Mouse (Mus musculus) embryonic facial prominence, embryonic 10.5 days (tissue): ENCODE data around the gene Fer. TPM values are rescaled to one million over a fixed set of nuclear protein-coding genes. Genes with fewer than 3 reads are reported as not detected.

Experiments
- DNase-seq: peaks from one replicate; pipeline ENCODE4 v3.0.0-alpha.2; 2017; ENCODE audit warnings: low spot score
- H3K27ac ChIP-seq: fragments of 300-500 bp; sonication (generic); replicated peaks from 2 replicates; pipeline ENCODE4 v1.5.1; 2016; ENCODE audit warnings: mild to moderate bottlenecking
- H3K27me3 ChIP-seq: fragments of 300-500 bp; sonication (generic); replicated peaks from 2 replicates; pipeline ENCODE4 v1.6.1; 2016; ENCODE audit warnings: low read depth, mild to moderate bottlenecking; ENCODE audit not compliant: poor library complexity, severe bottlenecking
- H3K36me3 ChIP-seq: fragments of 300-500 bp; sonication (generic); replicated peaks from 2 replicates; pipeline ENCODE4 v1.6.1; 2016; ENCODE audit warnings: mild to moderate bottlenecking, moderate library complexity
- H3K4me1 ChIP-seq: fragments of 300-500 bp; sonication (generic); 2 replicates; pipeline ENCODE4 v1.6.1; 2016
- H3K4me3 ChIP-seq: fragments of 300-500 bp; sonication (generic); 2 replicates; pipeline ENCODE4 v1.5.1; 2016; ENCODE audit warnings: mild to moderate bottlenecking, moderate library complexity
- H3K9me3 ChIP-seq: fragments of 300-500 bp; sonication (generic); 2 replicates; pipeline ENCODE4 v1.6.1; 2016; ENCODE audit warnings: mild to moderate bottlenecking
- WGBS: fragments of 180-500 bp; shearing (Covaris S2); methylation state at CpG from one replicate; pipeline ENCODE4 v1.1.7; 2016; 5-methylcytosine and 5-hydroxymethylcytosine counted together
- polyA plus RNA-seq: library from polyadenylated mRNA; unstranded; fragments of >200 nt; fragmentation: Nextera tagmentation; extraction: Ambion mirVana; gene quantifications from 2 replicates; pipeline ENCODE4 v1.2.1, GENCODE M21; 2016

The Fer gene
- polyA plus RNA-seq, 1 experiment from 2014 or later: 29.2 TPM

- Histone ChIP-seq H3K4me1 (no peaks in the 10 kb centered on the region), H3K9me3 (no peaks in the 10 kb centered on the region), H3K27me3 (no peaks in the 10 kb centered on the region), H3K27ac (no peak overlapping the region), H3K4me3 (no peak overlapping the region), H3K36me3 (no peaks in the 10 kb centered on the region)
- 90% methylated on average over 1 of the region's 1 CpGs for WGBS
- no peak for DNase-seq
Observed at GRCm38 (mm10) chr17:63995921-63996320, 133.1 kb downstream of the Fer start.

- DNase-seq: no peak
- no peaks in the 10 kb centered on the region for H3K27me3 ChIP-seq
- WGBS: 84% methylated on average over 6 of the region's 6 CpGs
- H3K4me1 ChIP-seq: no peaks in the 10 kb centered on the region
- no peaks in the 10 kb centered on the region for H3K9me3 ChIP-seq
- H3K27ac ChIP-seq: no peak overlapping the region
- no peaks in the 10 kb centered on the region for H3K36me3 ChIP-seq
- H3K4me3 ChIP-seq: no peak overlapping the region
Observed at GRCm38 (mm10) chr17:63997643-63998042, 134.8 kb downstream of the Fer start.

GRCm38 (mm10) chr17:64003444-64003843 is 140.6 kb downstream of the Fer start:
- Histone ChIP-seq H3K9me3 (no peaks in the 10 kb centered on the region), H3K4me3 (no peak overlapping the region), H3K27me3 (no peaks in the 10 kb centered on the region), H3K36me3 (no peaks in the 10 kb centered on the region), H3K4me1 (peaks cover 10% of the 10 kb centered on the region; the same call in 1 of the 2 replicates), H3K27ac (no peak overlapping the region)
- peak; percentile 25 for DNase-seq
- WGBS: 75% methylated on average over 13 of the region's 13 CpGs

GRCm38 (mm10) chr17:64005575-64006249 is 142.8 kb downstream of the Fer start:
- H3K27me3 ChIP-seq: no peaks in the 10 kb centered on the region
- no peaks in the 10 kb centered on the region for H3K36me3 ChIP-seq
- no peak overlapping the region for H3K4me3 ChIP-seq
- H3K27ac ChIP-seq: no peak overlapping the region
- no peaks in the 10 kb centered on the region for H3K9me3 ChIP-seq
- no peak for DNase-seq
- 71% methylated on average over 4 of the region's 4 CpGs for WGBS
- peaks cover 10% of the 10 kb centered on the region; the same call in 1 of the 2 replicates for H3K4me1 ChIP-seq

GRCm38 (mm10) chr17:64016606-64017005 is 153.7 kb downstream of the Fer start:
- H3K27ac ChIP-seq: no peak overlapping the region
- no peak for DNase-seq
- no peaks in the 10 kb centered on the region for H3K27me3 ChIP-seq
- no peaks in the 10 kb centered on the region for H3K9me3 ChIP-seq
- H3K4me3 ChIP-seq: no peak overlapping the region
- no peaks in the 10 kb centered on the region for H3K36me3 ChIP-seq
- WGBS: 92% methylated on average over 4 of the region's 4 CpGs
- 0 out of 2 replicates have a peak, but pooled peaks cover 2% of the 10 kb centered on the region for H3K4me1 ChIP-seq

- H3K27ac ChIP-seq: no peak overlapping the region
- H3K4me3 ChIP-seq: no peak overlapping the region
- H3K4me1 ChIP-seq: peaks cover 6% of the 10 kb centered on the region; the same call in 1 of the 2 replicates
- no peaks in the 10 kb centered on the region for H3K27me3 ChIP-seq
- H3K36me3 ChIP-seq: no peaks in the 10 kb centered on the region
- no peak for DNase-seq
- WGBS: 95% methylated on average over 6 of the region's 6 CpGs
- no peaks in the 10 kb centered on the region for H3K9me3 ChIP-seq
Observed at GRCm38 (mm10) chr17:64018240-64018639, 155.4 kb downstream of the Fer start.

- no peaks in the 10 kb centered on the region for H3K36me3 ChIP-seq
- H3K27me3 ChIP-seq: no peaks in the 10 kb centered on the region
- H3K9me3 ChIP-seq: no peaks in the 10 kb centered on the region
- DNase-seq: no peak
- no peak overlapping the region for H3K27ac ChIP-seq
- WGBS: 91% methylated on average over 3 of the region's 3 CpGs
- H3K4me3 ChIP-seq: no peak overlapping the region
- peaks cover 6% of the 10 kb centered on the region; the same call in 1 of the 2 replicates for H3K4me1 ChIP-seq
Observed at GRCm38 (mm10) chr17:64018870-64019269, 156.0 kb downstream of the Fer start.

GRCm38 (mm10) chr17:64019646-64020045 is 156.8 kb downstream of the Fer start:
- DNase-seq: no peak
- Histone ChIP-seq H3K4me3 (no peak overlapping the region), H3K27me3 (no peaks in the 10 kb centered on the region), H3K4me1 (peaks cover 6% of the 10 kb centered on the region; the same call in 1 of the 2 replicates), H3K36me3 (no peaks in the 10 kb centered on the region), H3K27ac (no peak overlapping the region), H3K9me3 (no peaks in the 10 kb centered on the region)
- 71% methylated on average over 5 of the region's 5 CpGs for WGBS

GRCm38 (mm10) chr17:64026485-64026884 is 163.6 kb downstream of the Fer start:
- H3K27me3 ChIP-seq: no peaks in the 10 kb centered on the region
- no peak for DNase-seq

GRCm38 (mm10) chr17:64041771-64042170 is 178.9 kb downstream of the Fer start:
- DNase-seq: no peak
- no peak overlapping the region for H3K4me3 ChIP-seq
- H3K27me3 ChIP-seq: no peaks in the 10 kb centered on the region
- H3K36me3 ChIP-seq: peaks cover 10% of the 10 kb centered on the region; the same call in 1 of the 2 replicates
- no peaks in the 10 kb centered on the region for H3K9me3 ChIP-seq
- H3K27ac ChIP-seq: no peak overlapping the region
- 0 out of 2 replicates have a peak, but pooled peaks cover 3% of the 10 kb centered on the region for H3K4me1 ChIP-seq

More at GRCm38 (mm10) chr17:64026485-64026884, 163.6 kb downstream of the Fer start:
- peaks cover 4% of the 10 kb centered on the region; the same call in 1 of the 2 replicates for H3K4me1 ChIP-seq
- 79% methylated on average over 2 of the region's 2 CpGs for WGBS
- no peaks in the 10 kb centered on the region for H3K9me3 ChIP-seq
- H3K27ac ChIP-seq: no peak overlapping the region
- H3K4me3 ChIP-seq: no peak overlapping the region
- no peaks in the 10 kb centered on the region for H3K36me3 ChIP-seq

- no peak overlapping the region for H3K27ac ChIP-seq
- no peak for DNase-seq
- H3K36me3 ChIP-seq: no peaks in the 10 kb centered on the region
- WGBS: 74% methylated on average over 7 of the region's 7 CpGs
- H3K27me3 ChIP-seq: no peaks in the 10 kb centered on the region
- H3K4me3 ChIP-seq: no peak overlapping the region
- H3K4me1 ChIP-seq: peaks cover 9% of the 10 kb centered on the region
- H3K9me3 ChIP-seq: no peaks in the 10 kb centered on the region
Observed at GRCm38 (mm10) chr17:64045326-64045725, 182.5 kb downstream of the Fer start.

GRCm38 (mm10) chr17:64046557-64046956 is 183.7 kb downstream of the Fer start:
- H3K4me3 ChIP-seq: no peak overlapping the region
- no peak overlapping the region for H3K27ac ChIP-seq
- 90% methylated on average over 3 of the region's 3 CpGs for WGBS

GRCm38 (mm10) chr17:64050911-64051310 is 188.0 kb downstream of the Fer start:
- Histone ChIP-seq H3K4me1 (peaks cover 7% of the 10 kb centered on the region), H3K9me3 (no peaks in the 10 kb centered on the region), H3K27me3 (no peaks in the 10 kb centered on the region), H3K27ac (no peak overlapping the region), H3K36me3 (no peaks in the 10 kb centered on the region), H3K4me3 (no peak overlapping the region)
- DNase-seq: no peak
- 84% methylated on average over 5 of the region's 5 CpGs for WGBS

More at GRCm38 (mm10) chr17:64046557-64046956, 183.7 kb downstream of the Fer start:
- no peak for DNase-seq
- H3K4me1 ChIP-seq: peaks cover 10% of the 10 kb centered on the region
- no peaks in the 10 kb centered on the region for H3K27me3 ChIP-seq
- H3K9me3 ChIP-seq: no peaks in the 10 kb centered on the region
- H3K36me3 ChIP-seq: no peaks in the 10 kb centered on the region
